Mouse (Mus musculus): Measurements from ENCODE around the gene Slc9a9. TPM values are rescaled to one million over a fixed set of nuclear protein-coding genes. Genes with fewer than 3 reads are reported as not detected.
"Not testable (repeated sequence)": the region's sequence is repeated elsewhere in the genome, so short reads cannot be mapped to it uniquely, and the experiment has no call there.

Slc9a9 gene
- 1 to 10 TPM; 8.4 to 8.5 TPM for total RNA-seq (2021)
- long read RNA-seq, experiment 1, transcript Slc9a9-201 (16 exons, 3,468 nt) = major isoform, 8 of 9 reads
- long read RNA-seq, experiment 1, partial matches to known transcripts = 1 of 9 reads
- long read RNA-seq, experiment 1, other reads (novel, unspliced or antisense) = 0 of 9 reads
- long read RNA-seq, experiment 2, partial matches to known transcripts = 1 of 5 reads
- long read RNA-seq, experiment 2, other reads (novel, unspliced or antisense) = 0 of 5 reads

DNA sequence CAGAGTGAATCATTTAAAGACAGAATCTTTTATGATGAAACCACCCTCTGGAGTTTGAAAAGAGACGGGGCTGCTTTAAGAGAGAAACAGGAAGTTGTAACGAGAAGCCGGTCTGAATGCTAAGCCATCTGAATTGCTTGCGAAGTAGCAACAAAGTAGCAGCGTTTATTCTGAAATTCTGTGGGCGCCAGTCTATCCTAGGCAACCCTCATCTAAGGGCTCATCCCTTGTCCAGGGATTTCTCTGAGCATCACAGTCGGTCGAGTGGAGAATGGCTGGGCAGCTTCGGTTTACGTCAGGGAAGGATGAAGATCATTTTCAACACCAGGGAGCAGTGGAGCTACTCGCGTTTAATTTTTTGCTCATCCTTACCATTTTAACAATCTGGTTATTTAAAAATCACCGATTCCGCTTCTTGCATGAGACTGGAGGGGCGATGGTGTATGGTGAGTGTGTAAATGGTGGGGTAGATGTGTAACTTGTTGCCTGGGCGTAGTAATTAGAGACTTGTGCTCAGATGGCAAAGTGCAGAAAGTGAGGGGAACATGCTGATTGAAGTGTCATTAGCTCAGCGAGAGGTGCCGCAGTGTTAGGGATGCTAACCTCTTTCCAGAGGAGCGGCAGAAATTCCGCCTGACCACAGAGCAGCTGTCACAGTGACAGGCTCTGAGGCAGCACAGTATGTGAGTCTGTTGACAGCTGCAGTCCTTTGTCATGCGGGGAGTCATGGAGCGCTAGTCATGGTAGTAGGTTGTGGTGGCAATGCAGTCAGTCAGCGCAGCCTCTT lies at the start of gene Slc9a9:
Gene Slc9a9, plus strand, starts transcription at position 119 of the 787 bp plus-strand sequence.
- peak in 1 of 2 experiments; percentile 37 for DNase-seq (ENCODE audit: low spot score in 2 of 2)

DNA sequence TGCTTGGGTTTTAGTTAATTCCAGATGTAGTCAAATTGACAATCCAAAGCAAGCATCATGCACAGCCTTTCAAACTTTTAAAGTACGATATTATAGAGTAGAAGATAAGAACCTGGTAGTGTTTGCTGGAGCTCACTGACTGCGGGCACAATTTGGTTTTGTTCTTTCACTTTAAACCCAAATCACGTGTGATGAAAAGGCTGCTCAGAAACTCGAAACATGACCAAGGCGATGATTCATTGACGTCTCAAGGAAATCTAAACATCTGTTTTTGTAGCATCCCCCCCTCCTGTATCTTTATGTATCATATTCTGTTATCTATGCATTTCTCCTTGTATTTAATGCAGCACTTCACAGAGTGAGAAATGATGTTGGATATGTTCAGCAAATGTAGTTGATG lies 49.4 kb upstream of the Slc9a9 start:
- DNase-seq (ENCODE audit: low spot score in 2 of 2) = no peak

DNA sequence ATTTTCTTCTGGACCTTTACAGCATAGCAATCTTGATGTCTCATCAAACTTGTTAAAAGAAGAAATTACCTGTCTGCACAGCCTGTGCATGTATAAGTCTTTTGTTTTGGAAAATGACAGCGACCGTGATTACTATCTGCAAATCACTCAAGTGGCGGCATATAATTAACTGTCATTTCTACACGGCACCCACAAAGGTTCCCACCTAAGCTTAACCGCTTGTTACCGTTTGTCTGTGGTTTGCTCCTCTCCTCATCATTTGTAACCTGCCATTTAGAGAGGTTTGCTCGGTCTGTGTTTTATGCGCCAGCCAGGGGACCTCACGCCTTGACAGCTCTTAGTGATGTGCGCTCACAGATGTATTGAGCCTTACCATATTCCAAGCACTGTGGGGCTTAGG lies 48.9 kb upstream of the Slc9a9 start:
- DNase-seq (ENCODE audit: low spot score in 2 of 2) = no peak

DNA sequence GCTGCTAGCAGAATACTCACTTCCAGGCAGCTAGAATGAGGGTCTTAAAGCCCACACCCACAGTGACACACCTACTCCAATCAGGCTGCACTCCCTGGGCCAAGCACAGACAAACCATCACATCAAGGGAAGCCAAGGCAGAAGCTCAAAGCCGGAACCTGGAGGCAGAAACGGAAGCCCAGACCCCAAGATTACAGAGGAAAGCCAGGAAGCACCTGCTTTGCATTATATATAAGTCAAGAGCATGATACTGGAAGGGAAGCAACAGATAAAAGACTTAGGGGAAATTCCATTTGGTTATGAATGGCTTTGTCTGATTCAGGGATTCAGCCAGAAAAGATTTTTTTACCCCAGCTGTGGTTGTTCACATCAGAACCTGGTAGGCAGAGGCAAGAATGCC lies 47.8 kb upstream of the Slc9a9 start:
- DNase-seq (ENCODE audit: low spot score in 2 of 2) = no peak

DNA sequence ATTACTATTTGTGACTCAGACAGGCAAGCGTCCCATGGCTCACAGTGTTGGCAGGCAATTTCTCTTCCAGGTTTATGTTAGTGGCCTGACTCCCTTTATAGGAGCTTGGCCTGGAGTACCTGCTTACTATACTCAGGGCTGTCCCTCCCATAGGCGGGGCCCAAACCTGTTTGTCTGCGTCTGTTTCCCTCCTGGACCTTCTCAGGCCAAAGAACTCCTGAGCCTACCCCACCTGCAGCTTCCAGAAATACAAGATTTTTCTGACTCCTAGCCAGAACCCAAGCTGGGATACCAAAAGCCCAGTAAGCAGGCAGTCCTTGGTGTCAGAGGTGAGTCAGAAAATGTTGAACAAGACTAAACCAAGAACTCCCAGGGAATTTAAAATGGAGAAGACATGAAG lies 43.0 kb upstream of the Slc9a9 start:
- no peak for DNase-seq (ENCODE audit: low spot score in 2 of 2)

DNA sequence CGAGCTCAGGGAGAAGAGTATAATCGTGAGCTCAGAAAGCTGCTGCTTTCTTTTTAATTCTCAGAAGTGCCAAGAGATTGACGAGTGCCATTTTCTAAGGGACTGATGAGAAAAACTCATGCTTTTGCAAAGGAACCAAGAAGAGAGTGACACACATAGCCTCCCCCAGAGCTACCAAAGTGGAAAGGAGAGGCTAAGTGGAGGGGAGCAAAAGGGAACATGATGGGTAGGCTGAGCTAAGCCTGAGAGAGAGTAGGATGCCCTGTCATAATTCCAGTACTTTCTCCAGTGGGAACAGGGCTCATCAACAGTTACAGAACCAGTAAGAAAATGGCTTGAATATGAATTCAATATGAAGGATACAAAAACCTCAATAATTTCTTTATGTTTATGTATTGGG lies 40.8 kb upstream of the Slc9a9 start:
- no peak for DNase-seq (ENCODE audit: low spot score in 2 of 2)

DNA sequence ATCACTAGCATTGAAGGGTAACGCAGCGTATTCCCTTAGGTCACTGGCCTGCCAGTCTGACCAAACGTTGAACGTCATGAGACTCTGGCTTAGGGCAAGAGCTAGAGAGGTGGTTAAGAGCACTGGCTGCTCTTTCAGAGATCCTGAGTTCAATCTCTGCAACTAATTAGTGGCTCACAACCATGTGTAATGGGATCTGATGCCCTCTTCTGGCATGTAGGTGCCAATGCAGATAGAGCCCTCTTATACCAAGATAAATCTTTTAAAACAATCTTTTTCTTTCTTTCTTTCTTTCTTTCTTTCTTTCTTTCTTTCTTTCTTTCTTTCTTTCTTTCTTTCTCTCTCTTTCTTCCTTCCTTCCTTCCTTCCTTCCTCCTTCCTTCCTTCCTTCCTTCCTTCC lies 35.4 kb upstream of the Slc9a9 start:
- DNase-seq (ENCODE audit: low spot score in 2 of 2) = not testable (repeated sequence)

DNA sequence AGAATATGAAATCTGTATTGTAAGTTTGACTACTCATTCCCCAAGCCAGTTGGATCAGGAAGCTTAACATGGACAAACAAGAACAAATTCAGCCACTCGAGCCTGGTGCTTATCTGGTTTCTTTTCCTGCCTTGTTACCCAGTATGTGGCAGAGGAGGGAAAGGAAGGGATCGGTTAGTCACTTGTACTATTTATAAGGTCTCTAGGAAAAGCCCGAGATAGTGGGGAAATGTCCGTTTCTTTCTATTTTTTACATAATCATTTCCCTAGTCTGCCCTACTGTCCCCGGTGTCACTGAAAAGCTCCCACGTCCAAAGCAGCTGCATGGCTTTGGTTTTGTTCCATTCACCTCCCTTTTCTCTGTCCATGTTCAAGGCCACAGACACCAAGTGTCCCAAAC lies 24.1 kb upstream of the Slc9a9 start:
- no peak for DNase-seq (ENCODE audit: low spot score in 2 of 2)

DNA sequence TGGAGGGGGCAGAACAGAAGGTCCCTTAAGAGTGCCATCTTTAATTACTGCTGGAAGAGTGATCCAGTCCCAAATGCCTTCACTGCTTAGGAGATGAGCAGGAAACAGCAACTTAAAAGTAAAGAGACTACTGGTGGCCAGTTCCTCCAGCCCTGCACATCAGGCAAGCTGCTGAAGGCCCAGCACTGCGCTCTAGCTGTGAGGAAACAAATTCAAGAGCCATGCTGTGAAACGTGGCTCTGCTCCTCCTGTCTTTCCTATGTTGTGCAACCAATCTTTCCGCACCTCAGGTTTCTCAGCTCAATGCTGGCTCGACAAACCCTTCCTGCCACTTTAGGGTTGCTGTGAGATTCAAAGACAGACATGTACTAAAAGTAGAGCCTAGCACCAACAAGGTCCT lies 22.3 kb upstream of the Slc9a9 start:
- no peak for DNase-seq (ENCODE audit: low spot score in 2 of 2)

DNA sequence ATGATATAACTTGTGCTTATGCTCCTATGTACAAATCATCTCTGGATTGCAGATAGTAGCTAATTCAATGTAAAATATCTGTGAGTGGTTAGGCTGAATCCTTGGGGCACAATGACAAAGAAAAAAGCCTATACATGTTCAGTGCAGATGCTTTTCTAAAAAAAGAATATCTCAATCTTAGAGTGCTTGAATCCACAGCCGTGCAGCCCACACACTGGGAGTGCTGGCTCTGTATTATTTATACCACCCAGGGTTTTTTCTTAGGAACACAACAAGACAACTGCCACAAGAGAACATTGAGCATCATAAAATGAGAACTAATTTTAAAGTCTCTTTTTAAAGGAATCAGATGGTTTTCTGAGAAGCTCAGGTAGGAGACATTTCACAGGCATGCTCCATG lies 19.7 kb upstream of the Slc9a9 start:
- no peak for DNase-seq (ENCODE audit: low spot score in 2 of 2)

DNA sequence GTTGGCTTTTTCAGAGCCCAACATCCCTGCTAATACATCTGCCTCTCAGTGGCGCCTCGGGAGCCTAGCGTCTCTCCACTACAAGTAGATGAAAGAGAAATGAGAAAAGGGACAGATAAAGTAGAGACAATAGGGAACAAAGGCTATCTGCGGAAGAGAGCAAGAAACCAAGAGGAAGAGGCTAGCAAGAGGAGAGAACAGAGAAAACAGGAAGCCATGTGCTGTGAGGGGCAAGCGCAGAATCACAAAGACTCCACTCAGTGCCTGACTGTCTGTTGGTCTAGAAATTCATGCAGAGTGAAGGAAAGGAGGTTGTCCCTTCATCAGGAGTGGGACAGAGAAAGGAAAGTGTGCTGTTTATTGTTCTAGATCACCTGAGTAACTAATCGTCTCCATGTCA lies 16.5 kb upstream of the Slc9a9 start:
- DNase-seq (ENCODE audit: low spot score in 2 of 2) = no peak

DNA sequence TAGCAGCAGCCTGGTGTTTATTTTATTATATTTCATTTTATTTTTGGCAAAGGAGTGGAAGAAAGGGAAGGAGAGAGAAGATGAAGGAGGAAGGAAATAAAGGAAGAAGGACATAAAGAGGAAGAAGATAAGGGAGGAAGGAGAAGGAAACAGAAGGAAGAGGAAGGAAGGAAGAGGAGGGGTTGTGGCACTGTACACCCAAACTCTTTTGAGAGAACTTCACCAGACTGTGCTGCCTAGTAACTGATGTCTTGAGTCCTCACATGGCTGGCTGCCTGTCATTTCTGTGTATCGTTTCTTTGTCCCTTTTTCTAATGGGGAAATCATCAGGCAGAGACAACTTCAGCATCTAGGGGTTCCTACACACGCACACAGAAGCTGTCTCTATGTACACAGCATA lies 15.9 kb upstream of the Slc9a9 start:
- DNase-seq (ENCODE audit: low spot score in 2 of 2) = no peak

DNA sequence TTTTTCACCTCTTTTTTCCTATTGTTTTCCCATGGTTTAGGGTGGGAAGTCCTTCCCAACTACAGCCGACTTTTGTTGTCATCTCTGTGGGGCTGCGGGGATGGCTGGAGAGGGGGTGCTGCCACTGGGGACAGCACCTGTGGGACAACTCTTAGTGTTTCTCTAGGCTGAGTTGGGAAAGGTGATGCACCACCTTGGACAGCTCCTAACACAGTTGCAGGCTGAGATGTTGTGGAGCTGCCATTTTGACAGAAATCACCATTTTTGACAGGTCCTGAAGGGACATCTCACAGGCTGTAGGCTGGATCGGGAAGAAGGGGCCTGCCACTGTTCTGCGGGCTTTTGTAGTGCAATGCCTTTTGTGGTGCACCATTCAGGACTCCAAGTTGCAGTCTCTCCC lies 13.4 kb upstream of the Slc9a9 start:
- DNase-seq (ENCODE audit: low spot score in 2 of 2) = no peak

DNA sequence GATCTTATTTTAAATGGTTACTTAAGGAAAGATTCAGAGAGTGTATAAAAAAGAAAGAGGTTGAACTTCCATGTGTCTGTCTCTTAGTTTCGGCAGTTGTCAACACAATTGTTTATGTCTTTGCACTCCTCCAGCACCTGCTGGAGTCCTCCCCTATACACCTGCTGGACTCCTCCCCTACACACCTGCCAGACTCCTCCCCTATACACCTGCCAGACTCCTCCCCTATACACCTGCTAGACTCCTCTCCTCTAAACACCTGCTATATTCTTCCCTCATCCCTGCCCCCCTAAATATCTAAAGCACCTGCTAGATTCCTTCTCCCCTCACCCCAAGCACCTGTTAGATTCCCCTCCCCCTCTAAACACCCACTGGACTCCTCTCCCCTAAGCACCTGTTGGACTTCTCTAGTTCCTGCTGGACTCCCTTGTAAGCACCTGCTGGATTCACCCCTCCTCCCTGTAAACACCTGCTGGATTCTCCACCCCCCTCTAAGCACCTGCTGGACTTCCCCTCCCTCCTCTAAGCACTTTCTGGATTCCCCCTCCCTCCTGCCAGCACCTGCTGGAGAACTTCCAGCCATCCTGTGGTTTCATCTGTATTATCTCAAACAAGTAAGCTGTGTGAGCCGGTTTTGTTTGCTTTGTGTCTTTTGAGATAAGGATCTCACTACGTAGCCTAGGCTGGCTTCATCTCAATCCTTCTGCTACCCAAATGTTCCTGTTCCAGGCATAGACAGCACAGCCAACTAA lies 10.1 kb upstream of the Slc9a9 start:
- no peak for DNase-seq (ENCODE audit: low spot score in 2 of 2)

DNA sequence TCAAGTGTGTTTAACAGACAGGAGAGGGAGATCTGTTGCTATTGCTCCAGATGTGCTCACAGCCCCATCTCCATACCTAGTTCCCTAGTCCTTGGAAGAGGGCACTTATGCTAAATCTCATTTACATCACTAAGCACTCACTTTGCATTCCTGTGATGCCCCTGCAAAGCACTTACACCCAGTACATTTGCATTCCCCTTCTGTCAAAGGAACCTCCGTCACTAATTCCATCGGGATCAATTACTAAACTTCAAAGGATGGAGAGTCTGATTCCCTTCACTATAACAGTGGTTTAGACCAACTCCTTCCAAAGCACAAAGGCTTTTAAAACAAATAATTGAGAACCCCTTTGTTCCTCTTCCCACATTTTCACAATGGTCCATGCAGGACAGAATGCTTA lies 7.9 kb upstream of the Slc9a9 start:
- DNase-seq (ENCODE audit: low spot score in 2 of 2) = no peak

DNA sequence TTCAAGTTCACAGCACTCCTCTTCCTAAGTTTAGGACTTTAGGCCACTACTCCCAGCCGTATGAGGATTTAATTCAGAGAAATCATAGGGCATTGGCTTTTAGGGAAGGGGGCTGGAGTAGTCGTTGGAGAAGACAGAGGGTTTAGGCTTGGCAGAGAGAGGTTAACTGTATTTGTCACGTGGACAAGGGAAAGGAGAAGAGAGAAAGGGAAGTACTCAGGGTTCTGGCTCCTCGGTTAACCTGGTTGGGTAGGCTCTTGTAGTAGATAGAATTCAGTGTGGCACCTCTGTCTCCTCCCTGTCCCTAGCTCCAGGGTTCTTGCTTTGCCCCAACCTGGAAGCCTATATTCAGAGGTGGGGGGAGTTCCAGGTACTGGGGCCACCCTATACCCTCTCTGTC lies 4.5 kb upstream of the Slc9a9 start:
- no peak for DNase-seq (ENCODE audit: low spot score in 2 of 2)

DNA sequence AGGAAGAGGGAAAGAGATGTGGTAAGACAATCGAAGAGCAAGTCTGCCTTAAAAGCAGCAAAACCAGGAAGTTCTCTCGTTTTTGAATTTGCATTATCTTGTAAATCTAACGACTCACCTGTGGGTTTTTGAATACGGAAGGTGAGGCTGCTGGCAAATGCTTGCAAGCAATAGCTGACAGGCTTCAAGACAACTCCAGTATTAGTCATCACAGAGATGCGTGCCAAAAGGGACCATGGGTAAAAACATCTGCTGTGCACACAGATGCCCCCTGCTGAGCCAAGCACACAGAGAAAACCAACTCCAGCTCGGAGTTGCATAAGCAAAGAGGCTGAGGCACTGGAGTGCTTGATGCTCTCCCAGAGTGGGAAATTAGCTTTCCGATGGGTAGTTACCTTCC lies 1.1 kb upstream of the Slc9a9 start:
- DNase-seq (ENCODE audit: low spot score in 2 of 2) = no peak

DNA sequence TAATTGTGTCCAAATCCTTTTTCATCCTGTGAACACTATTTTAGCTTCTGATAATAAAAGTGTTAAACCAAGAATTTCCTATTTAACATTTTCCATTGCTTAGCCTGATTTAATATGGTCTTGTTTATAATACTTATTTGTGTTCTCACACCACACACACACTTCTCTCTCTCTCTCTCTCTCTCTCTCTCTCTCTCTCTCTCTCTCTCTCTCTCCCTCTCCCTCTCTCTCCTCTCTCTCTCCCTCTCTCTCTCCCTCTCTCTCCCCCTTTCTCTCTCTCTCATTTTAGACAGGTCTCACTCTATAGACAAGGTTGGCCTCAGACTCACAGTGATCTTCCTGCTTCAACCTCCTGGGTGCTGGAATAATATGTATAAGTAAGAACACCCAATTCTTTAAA lies 995 bp downstream of the Slc9a9 start:
- no peak for DNase-seq (ENCODE audit: low spot score in 2 of 2)

DNA sequence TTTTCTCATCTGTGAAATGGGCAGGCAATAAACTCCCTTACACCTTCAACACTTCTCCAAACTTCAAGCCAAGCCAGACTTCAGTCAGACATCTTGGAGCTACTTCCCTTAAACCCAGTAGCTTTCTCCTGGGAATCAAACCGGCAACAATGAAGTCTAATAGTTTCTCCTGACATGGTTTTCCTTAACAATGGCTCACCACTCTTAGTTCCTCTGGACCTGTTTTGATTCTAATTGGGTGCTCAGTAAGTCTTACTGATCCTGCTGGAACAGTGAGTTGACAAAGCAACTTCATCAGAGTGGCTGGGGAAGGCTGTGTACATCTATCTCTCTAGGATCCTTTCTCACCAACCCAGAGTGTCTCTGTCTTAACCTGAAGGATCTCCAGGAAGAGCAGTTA lies 5.0 kb downstream of the Slc9a9 start:
- no peak for DNase-seq (ENCODE audit: low spot score in 2 of 2)

DNA sequence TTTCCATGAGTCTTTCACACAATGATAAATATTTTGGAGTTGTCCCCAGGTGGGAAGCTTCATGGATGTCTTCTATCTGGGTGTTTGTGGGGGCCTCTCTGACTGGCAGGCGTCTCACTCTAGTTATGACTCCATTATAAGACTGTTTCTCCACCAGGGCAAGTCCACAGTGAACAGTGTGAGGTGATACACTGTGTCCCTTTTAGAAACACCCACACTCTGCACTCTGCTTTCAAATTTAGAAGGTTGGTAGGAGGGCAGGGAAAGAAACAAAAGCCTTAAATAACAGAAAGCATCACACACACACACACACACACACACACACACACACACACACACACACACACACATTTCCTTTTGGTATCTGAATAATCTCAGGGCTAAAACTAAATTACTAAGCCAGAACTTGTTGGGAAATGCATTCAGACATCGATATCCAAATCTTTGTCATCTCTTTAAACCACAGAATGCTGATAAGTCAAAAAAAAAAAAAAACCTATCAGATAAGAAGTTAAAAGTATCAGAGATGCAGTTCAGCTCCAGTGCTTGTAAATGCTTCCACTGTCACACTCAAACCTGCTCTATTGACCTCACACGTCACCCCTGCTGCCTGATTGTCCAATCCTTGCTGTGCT lies 8.4 kb downstream of the Slc9a9 start:
- no peak for DNase-seq (ENCODE audit: low spot score in 2 of 2)

DNA sequence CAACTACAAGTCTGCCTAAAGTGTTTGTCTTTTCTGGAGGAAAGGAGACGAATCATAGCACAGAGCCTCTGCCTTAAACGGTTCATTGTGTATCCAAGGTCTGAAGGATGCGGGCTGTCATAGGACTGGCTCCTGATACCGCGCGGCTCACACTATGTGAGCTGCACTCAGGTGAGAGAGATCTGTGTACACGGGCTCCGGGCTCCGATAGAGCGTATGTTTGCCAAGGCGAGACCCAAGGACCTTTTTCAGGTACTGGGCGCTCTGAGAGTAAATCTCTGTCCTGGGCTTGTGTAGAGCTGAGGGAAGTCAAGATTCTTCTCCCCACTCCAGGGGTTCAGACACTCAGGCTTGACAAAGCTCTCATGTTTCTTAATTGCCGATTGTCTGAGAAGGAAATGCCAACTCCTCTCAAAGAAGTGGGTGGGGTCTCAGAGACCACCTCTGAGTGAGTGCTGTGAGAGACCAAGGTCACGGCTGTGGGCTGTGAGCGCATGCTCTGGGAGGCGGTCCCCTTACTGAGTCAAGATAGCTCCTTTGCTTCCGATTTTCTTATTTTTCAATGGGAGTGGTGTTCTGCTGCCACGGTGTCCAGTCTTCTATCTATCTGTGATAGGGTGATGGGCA lies 10.9 kb downstream of the Slc9a9 start:
- DNase-seq (ENCODE audit: low spot score in 2 of 2) = no peak

Measured in gastrocnemius, postnatal 4 days (tissue).